In genomic region chr10:87059447-87059846, GRCm38 (mm10) we compare ENCODE assay signal across 32 mouse cellular contexts. TPM values are rescaled to one million over a fixed set of nuclear protein-coding genes. Genes with fewer than 3 reads are reported as not detected.
DNase-seq lines count a peak whose midpoint lies in the region; ATAC-seq and TF ChIP-seq lines count a peak whose summit lies in the region.
"Had no signal": no experiment of that assay in that cellular context is flagged by ENCODE, and none has a peak within 500 bp of the region (broad histone marks: within the 10 kb centered on the region; RNA-seq: fewer than 3 reads in every experiment).

No protein-coding gene starts in this region.

- peak; percentile 39 for DNase-seq in heart, adult 11 months
- DNase-seq in heart, adult 2 months: no peak
- peak; percentile 12 for DNase-seq in forebrain, embryonic 14.5 days (ENCODE audit: low spot score)
- DNase-seq in midbrain, embryonic 14.5 days: peak; percentile 45
- no peak for DNase-seq in adrenal gland, postnatal 36 days
- DNase-seq: adrenal gland, adult 2 months; B cell, adult 2 months; cerebellum, adult 8-10 months; cerebellum, postnatal 25 days; heart, postnatal 14 days; kidney, postnatal 25 days; lung, embryonic 14.5 days; lung, postnatal 14 days; right cerebral cortex, adult 18-20 months; spleen, adult 18-20 months; thymus, postnatal 25 days had no signal

- intact Hi-C loops in heart, adult 2 months (cut with DNase I): no loop called here

- H3K36me3 ChIP-seq in heart, adult 2 months (ENCODE audit: control insufficient read depth, insufficient read depth, low read length): no peaks in the 10 kb centered on the region
- no peaks in the 10 kb centered on the region for H3K36me3 ChIP-seq in midbrain, embryonic 12.5 days
- H3K36me3 ChIP-seq in midbrain, embryonic 15.5 days (replicated peaks): no peaks in the 10 kb centered on the region
- no peaks in the 10 kb centered on the region for H3K36me3 ChIP-seq in forebrain, embryonic 14.5 days (ENCODE audit: control insufficient read depth, insufficient read depth, low read length)
- H3K36me3 ChIP-seq in midbrain, embryonic 14.5 days (ENCODE audit: control insufficient read depth, insufficient read depth, low read length): no peaks in the 10 kb centered on the region
- H3K36me3 ChIP-seq: embryonic facial prominence, embryonic 12.5 days; hindbrain, embryonic 10.5 days; limb, embryonic 12.5 days; liver, embryonic 15.5 days had no signal

- no peak overlapping the region for H3K4me3 ChIP-seq in heart, adult 2 months
- H3K4me3 ChIP-seq in midbrain, embryonic 12.5 days: no peak overlapping the region
- H3K4me3 ChIP-seq in midbrain, embryonic 15.5 days: no peak overlapping the region
- no peak overlapping the region for H3K4me3 ChIP-seq in forebrain, embryonic 14.5 days (ENCODE audit: low read depth, low read length)
- no peak overlapping the region for H3K4me3 ChIP-seq in midbrain, embryonic 14.5 days (replicated peaks; ENCODE audit: low read depth, low read length)
- H3K4me3 ChIP-seq: embryonic facial prominence, embryonic 12.5 days; left cerebral cortex, adult 2 months; liver, embryonic 15.5 days had no signal

- TF ChIP-seq CTCF in heart, adult 2 months (IDR thresholded peaks at IDR 0.05): no peak

- no peak overlapping the region for H3K9ac ChIP-seq in heart, adult 2 months (ENCODE audit: low read depth, low read length)
- H3K9ac ChIP-seq in midbrain, embryonic 12.5 days (replicated peaks): no peak overlapping the region
- H3K9ac ChIP-seq in midbrain, embryonic 15.5 days: no peak overlapping the region
- no peak overlapping the region for H3K9ac ChIP-seq in forebrain, embryonic 14.5 days (ENCODE audit: low read length)
- no peak overlapping the region for H3K9ac ChIP-seq in midbrain, embryonic 14.5 days (replicated peaks; ENCODE audit: low read length)
- H3K9ac ChIP-seq: embryonic facial prominence, embryonic 12.5 days; liver, embryonic 15.5 days; lung, embryonic 14.5 days had no signal

- peaks cover 2% of the 10 kb centered on the region; the same call in 1 of the 2 replicates for H3K27me3 ChIP-seq in heart, adult 2 months (ENCODE audit: control insufficient read depth, insufficient read depth, low read length)
- H3K27me3 ChIP-seq in midbrain, embryonic 12.5 days: peaks cover 3% of the 10 kb centered on the region; the same call in 1 of the 2 replicates
- no peaks in the 10 kb centered on the region; the same call in 1 of the 2 replicates for H3K27me3 ChIP-seq in midbrain, embryonic 15.5 days (replicated peaks)
- no peaks in the 10 kb centered on the region for H3K27me3 ChIP-seq in forebrain, embryonic 14.5 days (replicated peaks; ENCODE audit: control insufficient read depth, insufficient read depth, low read length)
- H3K27me3 ChIP-seq in midbrain, embryonic 14.5 days (ENCODE audit: control insufficient read depth, insufficient read depth, low read length): no peaks in the 10 kb centered on the region
- H3K27me3 ChIP-seq: embryonic facial prominence, embryonic 12.5 days had no signal

- H3K4me2 ChIP-seq in midbrain, embryonic 12.5 days (replicated peaks): no peak overlapping the region
- H3K4me2 ChIP-seq in midbrain, embryonic 15.5 days: no peak overlapping the region
- no peak overlapping the region for H3K4me2 ChIP-seq in forebrain, embryonic 14.5 days (ENCODE audit: low read length)
- no peak overlapping the region for H3K4me2 ChIP-seq in midbrain, embryonic 14.5 days (ENCODE audit: low read length)
- H3K4me2 ChIP-seq: liver, embryonic 15.5 days had no signal

- no peak for ATAC-seq in midbrain, embryonic 12.5 days (ENCODE audit: low FRiP score, low read depth)
- no peak for ATAC-seq in midbrain, embryonic 15.5 days (replicated peaks)
- ATAC-seq in forebrain, embryonic 14.5 days: no peak
- ATAC-seq in midbrain, embryonic 14.5 days (ENCODE audit: low FRiP score, low TSS enrichment): no peak
- ATAC-seq: intestine, postnatal 0 days had no signal

- TF ChIP-seq POLR2A in heart, adult 2 months (IDR thresholded peaks at IDR 0.05; ENCODE audit: insufficient read depth, low read depth, low read length): no peak

- WGBS in heart, adult 2 months: 87% methylated on average over 6 of the region's 6 CpGs
- WGBS in midbrain, embryonic 12.5 days: 26% methylated on average over 6 of the region's 6 CpGs
- WGBS in midbrain, embryonic 15.5 days: 22% methylated on average over 6 of the region's 6 CpGs
- WGBS in forebrain, embryonic 14.5 days: 22% methylated on average over 6 of the region's 6 CpGs
- 12% methylated on average over 6 of the region's 6 CpGs for WGBS in midbrain, embryonic 14.5 days

- no peaks in the 10 kb centered on the region for H3K79me2 ChIP-seq in heart, adult 2 months (replicated peaks; ENCODE audit: control insufficient read depth, insufficient read depth, low read length)

- no peak overlapping the region for H3K27ac ChIP-seq in heart, adult 2 months
- peak overlapping the region; percentile 94 for H3K27ac ChIP-seq in midbrain, embryonic 12.5 days (replicated peaks)
- no peak overlapping the region for H3K27ac ChIP-seq in midbrain, embryonic 15.5 days
- H3K27ac ChIP-seq in forebrain, embryonic 14.5 days (ENCODE audit: low read depth, low read length): no peak overlapping the region; the same call in 1 of the 2 replicates
- no peak overlapping the region for H3K27ac ChIP-seq in midbrain, embryonic 14.5 days (replicated peaks; ENCODE audit: low read depth, low read length)
- H3K27ac ChIP-seq: embryonic facial prominence, embryonic 12.5 days; left cerebral cortex, adult 2 months; limb, embryonic 12.5 days; liver, embryonic 15.5 days had no signal

- TF ChIP-seq EP300 in heart, adult 2 months (IDR thresholded peaks at IDR 0.05; ENCODE audit: insufficient read depth, low read depth, low read length): no peak

- H3K4me1 ChIP-seq in heart, adult 2 months (ENCODE audit: control insufficient read depth, insufficient read depth, low read length): no peaks in the 10 kb centered on the region
- H3K4me1 ChIP-seq in midbrain, embryonic 12.5 days: peaks cover 23% of the 10 kb centered on the region
- peaks cover 16% of the 10 kb centered on the region for H3K4me1 ChIP-seq in midbrain, embryonic 15.5 days
- H3K4me1 ChIP-seq in forebrain, embryonic 14.5 days (ENCODE audit: control insufficient read depth, insufficient read depth, low read length): peaks cover 10% of the 10 kb centered on the region
- H3K4me1 ChIP-seq in midbrain, embryonic 14.5 days (ENCODE audit: control insufficient read depth, insufficient read depth, low read length): peaks cover 15% of the 10 kb centered on the region

- no peaks in the 10 kb centered on the region for H3K9me3 ChIP-seq in midbrain, embryonic 12.5 days
- no peaks in the 10 kb centered on the region for H3K9me3 ChIP-seq in midbrain, embryonic 15.5 days
- H3K9me3 ChIP-seq in forebrain, embryonic 14.5 days (replicated peaks; ENCODE audit: control insufficient read depth, low read length): no peaks in the 10 kb centered on the region
- H3K9me3 ChIP-seq in midbrain, embryonic 14.5 days (ENCODE audit: control insufficient read depth, low read length): no peaks in the 10 kb centered on the region
- H3K9me3 ChIP-seq: embryonic facial prominence, embryonic 12.5 days; hindbrain, embryonic 10.5 days; limb, embryonic 12.5 days; liver, embryonic 15.5 days had no signal

RNA-seq across cellular contexts. Expression of gene 1700113H08Rik, which starts 1.6 kb away (rescaled TPM):
- total RNA-seq in heart, adult 2 months (2021): not detected
- 0.12 and 0.32 TPM in 2 replicates for polyA plus RNA-seq in heart, adult 2 months (2012; rRNA removed)
- polyA plus RNA-seq in midbrain, embryonic 12.5 days (2016; fragmentation: Nextera tagmentation; extraction: Ambion mirVana): 0.22 and 0.56 TPM in 2 replicates
- 0.23 TPM in 1 of 2 replicates, not detected in the other for polyA plus RNA-seq in midbrain, embryonic 15.5 days (2015; fragmentation: Nextera tagmentation; extraction: Ambion mirVana)
- not detected in 2 replicates for polyA plus RNA-seq in forebrain, embryonic 14.5 days (2014; fragmentation: Nextera tagmentation; extraction: Ambion mirVana)
- 0.37 TPM in 1 of 2 replicates, not detected in the other for polyA plus RNA-seq in midbrain, embryonic 14.5 days (2014; fragmentation: Nextera tagmentation; extraction: Ambion mirVana)
- not detected for total RNA-seq in adrenal gland, postnatal 36 days (2021)
- total RNA-seq: adrenal gland, adult 2 months; gastrocnemius, postnatal 4 days; layer of hippocampus, adult 18-20 months; layer of hippocampus, postnatal 10 days; left cerebral cortex, adult 2 months; left cerebral cortex, postnatal 25 days; liver, adult 2 months had no signal
- polyA plus RNA-seq: adrenal gland, adult 2 months; embryonic facial prominence, embryonic 12.5 days; heart, embryonic 14.5 days; kidney, embryonic 14.5 days; limb, embryonic 12.5 days; liver, adult 2 months; liver, embryonic 15.5 days; lung, embryonic 14.5 days; stomach, embryonic 16.5 days had no signal

RNA-seq across cellular contexts. Expression of gene Stab2, which starts 51.6 kb away (rescaled TPM):
- under 1 TPM; 0.23 to 0.29 TPM for total RNA-seq in heart, adult 2 months (2021)
- polyA plus RNA-seq in heart, adult 2 months (2012; rRNA removed): 0.29 and 0.53 TPM in 2 replicates
- 0.04 and 0.12 TPM in 2 replicates for polyA plus RNA-seq in midbrain, embryonic 12.5 days (2016; fragmentation: Nextera tagmentation; extraction: Ambion mirVana)
- 0.18 and 0.26 TPM in 2 replicates for polyA plus RNA-seq in midbrain, embryonic 15.5 days (2015; fragmentation: Nextera tagmentation; extraction: Ambion mirVana)
- 0.25 and 0.32 TPM in 2 replicates for polyA plus RNA-seq in forebrain, embryonic 14.5 days (2014; fragmentation: Nextera tagmentation; extraction: Ambion mirVana)
- 0.07 TPM in 2 replicates for polyA plus RNA-seq in midbrain, embryonic 14.5 days (2014; fragmentation: Nextera tagmentation; extraction: Ambion mirVana)
- under 1 TPM; 0.17 to 0.40 TPM for total RNA-seq in adrenal gland, postnatal 36 days (2021)

Comparison
In these comparisons a context has a peak if more than half of its experiments do, and no peak if none do; other contexts are left out.
1. DNase-seq: peak in heart, adult 11 months (single experiment), forebrain, embryonic 14.5 days (single experiment) and midbrain, embryonic 14.5 days (single experiment); none in heart, adult 2 months (0 of 2) and adrenal gland, postnatal 36 days (0 of 2).